Mouse (Mus musculus): ENCODE data around the gene Mid1. TPM values are rescaled to one million over a fixed set of nuclear protein-coding genes. Genes with fewer than 3 reads are reported as not detected.

The Mid1 gene
- polyA plus RNA-seq (2017; shearing (Covaris generic)), result 5.3 TPM

GRCm38 (mm10) chrX:169685131-169685530 is at the start of gene Mid1:
Mid1 (plus strand) TSS chrX:169685199.

DNA sequence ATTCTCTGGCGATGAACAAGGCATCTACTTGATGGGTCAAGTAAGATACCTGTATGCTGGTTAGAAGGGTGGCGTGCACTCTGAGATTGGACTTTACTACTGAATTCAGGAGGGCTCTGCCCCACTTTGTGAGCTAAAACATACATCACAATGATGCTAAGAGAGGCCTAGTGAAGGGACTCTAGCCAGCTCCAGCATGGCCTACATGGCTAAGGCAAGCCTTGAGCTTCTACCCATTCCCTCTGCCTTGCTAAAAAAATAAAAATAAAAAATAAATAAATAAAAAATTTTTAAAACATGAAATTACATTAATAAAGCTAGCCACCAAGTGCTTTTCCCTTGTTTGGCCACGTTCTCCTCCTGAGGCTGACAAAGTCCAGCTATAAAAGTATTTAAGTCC is 94.5 kb downstream of the Mid1 start, which contains the start of gene 4933400A11Rik:
TSS of gene 4933400A11Rik (minus strand) at position 101 of the 400 bp plus-strand sequence.

GRCm38 (mm10) chrX:170009016-170009750 is 324.2 kb downstream of the Mid1 start, which contains the start of gene Gm21887:
Gm21887 (plus strand) TSS chrX:170009659.

Other genes with a start within 250 kb of the Mid1 start
- not detected for gene 4933400A11Rik, start 94.4 kb downstream of the Mid1 start, polyA plus RNA-seq (2017; shearing (Covaris generic))

Data from activated CD4-positive, CD25-positive, alpha-beta regulatory T cell, adult 9 weeks (primary cell).